In the genomic region with DNA sequence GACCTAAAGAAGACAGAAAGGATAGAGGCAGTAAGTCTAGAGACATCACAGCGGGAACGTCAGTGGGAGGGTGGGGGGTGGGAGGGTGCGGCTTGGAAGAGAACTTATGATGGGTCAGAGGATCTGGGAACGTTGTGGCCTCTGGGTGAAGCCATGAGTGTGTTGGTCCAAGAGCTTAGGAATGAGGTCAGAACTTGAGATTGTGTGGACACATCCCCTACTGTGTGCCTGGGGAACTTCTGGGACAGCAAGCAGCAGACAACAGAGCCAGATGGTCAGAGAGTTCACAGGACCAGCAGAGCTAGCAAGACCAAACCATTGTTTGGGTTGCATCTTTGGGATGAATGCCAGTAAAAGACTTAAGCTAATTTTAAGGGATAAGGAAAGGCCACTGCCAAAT, we compare ENCODE assay signal across 15 mouse cellular contexts.
"Had no signal": no experiment of that assay in that cellular context is flagged by ENCODE, and none has a peak within 500 bp of the region (broad histone marks: within the 10 kb centered on the region; RNA-seq: fewer than 3 reads in every experiment).

No protein-coding gene starts in this region.

- DNase-seq: heart, postnatal 10 days; heart, postnatal 14 days; heart, postnatal 36 days; kidney, adult 11 months; kidney, adult 18-20 months; kidney, adult 2 months; kidney, adult 8-10 months; kidney, adult 9 months; kidney, postnatal 10 days; kidney, postnatal 14 days; kidney, postnatal 25 days; kidney, postnatal 36 days; kidney, postnatal 4 days; layer of hippocampus, adult 9-11 months; layer of hippocampus, postnatal 36 days had no signal
